Mouse (Mus musculus) hindbrain, embryonic 16.5 days (tissue): ENCODE results near the gene Gga1. TPM values are rescaled to one million over a fixed set of nuclear protein-coding genes. Genes with fewer than 3 reads are reported as not detected.

Experiments
- ATAC-seq: fragments of 200-750 bp; cut with Nextera tagmentation; 2 replicates; pipeline ENCODE4 v1.8.0; 2017; ENCODE audit warnings: moderate TSS enrichment, moderate library complexity
- H3K27ac ChIP-seq: fragments of 300-500 bp; sonication (generic); 2 replicates; pipeline ENCODE4 v1.5.1; 2014; ENCODE audit warnings: low read depth, mild to moderate bottlenecking, control low read depth, low read length, moderate library complexity
- H3K27me3 ChIP-seq: fragments of 300-500 bp; sonication (generic); replicated peaks from 2 replicates; pipeline ENCODE4 v1.6.1; 2014; ENCODE audit warnings: low read length; ENCODE audit not compliant: control insufficient read depth, insufficient read depth
- H3K36me3 ChIP-seq: fragments of 300-500 bp; sonication (generic); 2 replicates; pipeline ENCODE4 v1.6.1; 2014; ENCODE audit warnings: mild to moderate bottlenecking, low read length, moderate library complexity, mixed read lengths; ENCODE audit not compliant: control insufficient read depth, insufficient read depth
- H3K4me1 ChIP-seq: fragments of 300-500 bp; sonication (generic); 2 replicates; pipeline ENCODE4 v1.6.1; 2014; ENCODE audit warnings: low read depth, low read length; ENCODE audit not compliant: control insufficient read depth, insufficient read depth
- H3K4me2 ChIP-seq: fragments of 300-500 bp; sonication (generic); 2 replicates; pipeline ENCODE4 v1.6.1; 2014; ENCODE audit warnings: mild to moderate bottlenecking, low read length, control low read depth, moderate library complexity
- H3K4me3 ChIP-seq: fragments of 300-500 bp; sonication (generic); 2 replicates; pipeline ENCODE4 v1.5.1; 2014; ENCODE audit warnings: mild to moderate bottlenecking, low read length, control low read depth, moderate library complexity
- H3K9ac ChIP-seq: fragments of 300-500 bp; sonication (generic); 2 replicates; pipeline ENCODE4 v1.6.1; 2014; ENCODE audit warnings: low read depth, mild to moderate bottlenecking, control low read depth, low read length, moderate library complexity
- H3K9me3 ChIP-seq: fragments of 300-500 bp; sonication (generic); 2 replicates; pipeline ENCODE4 v1.6.1; 2014; ENCODE audit warnings: mild to moderate bottlenecking, low read length, moderate library complexity; ENCODE audit not compliant: control insufficient read depth
- WGBS: fragments of 180-500 bp; shearing (Covaris S2); extraction: QIAGEN DNeasy Blood & Tissue Kit; methylation state at CpG from one replicate; pipeline ENCODE4 v1.1.7; 2014; 5-methylcytosine and 5-hydroxymethylcytosine counted together
- polyA plus RNA-seq: library from polyadenylated mRNA; unstranded; fragments of >200 nt; fragmentation: Nextera tagmentation; extraction: Ambion mirVana; gene quantifications from 2 replicates; pipeline ENCODE4 v1.2.1, GENCODE M21; 2015

Gene Gga1
- polyA plus RNA-seq, 1 experiment from 2014 or later = 46.1 TPM

GRCm38 (mm10) chr15:78851505-78852153, 25.4 kb upstream of the Gga1 start:
- 17% methylated on average over 13 of the region's 13 CpGs for WGBS
- Histone ChIP-seq H3K36me3 (no peaks in the 10 kb centered on the region), H3K4me1 (peaks cover 2% of the 10 kb centered on the region; the same call in 1 of the 2 replicates), H3K9me3 (no peaks in the 10 kb centered on the region), H3K4me3 (no peak overlapping the region), H3K9ac (peak overlapping the region; percentile 24; the same call in 1 of the 2 replicates), H3K27me3 (no peaks in the 10 kb centered on the region; the same call in 1 of the 2 replicates), H3K4me2 (peak overlapping the region; percentile 38), H3K27ac (no peak overlapping the region)
- peak; percentile 87 for ATAC-seq

- 81% methylated on average over 8 of the region's 8 CpGs for WGBS
- Histone ChIP-seq H3K27me3 (no peaks in the 10 kb centered on the region; the same call in 1 of the 2 replicates), H3K9me3 (no peaks in the 10 kb centered on the region), H3K27ac (no peak within 1 kb of the TSS), H3K4me3 (no peak within 1 kb of the TSS), H3K4me1 (peaks cover 2% of the 10 kb centered on the region; the same call in 1 of the 2 replicates), H3K4me2 (no peak within 1 kb of the TSS), H3K36me3 (no peaks in the 10 kb centered on the region), H3K9ac (no peak within 1 kb of the TSS)
- no peak for ATAC-seq
These were observed 21.6 kb upstream of the Gga1 start, which contains the start of gene Lgals2 for GRCm38 (mm10) chr15:78855303-78855965. Gene Lgals2 (minus strand): TSS chr15:78855529.

DNA sequence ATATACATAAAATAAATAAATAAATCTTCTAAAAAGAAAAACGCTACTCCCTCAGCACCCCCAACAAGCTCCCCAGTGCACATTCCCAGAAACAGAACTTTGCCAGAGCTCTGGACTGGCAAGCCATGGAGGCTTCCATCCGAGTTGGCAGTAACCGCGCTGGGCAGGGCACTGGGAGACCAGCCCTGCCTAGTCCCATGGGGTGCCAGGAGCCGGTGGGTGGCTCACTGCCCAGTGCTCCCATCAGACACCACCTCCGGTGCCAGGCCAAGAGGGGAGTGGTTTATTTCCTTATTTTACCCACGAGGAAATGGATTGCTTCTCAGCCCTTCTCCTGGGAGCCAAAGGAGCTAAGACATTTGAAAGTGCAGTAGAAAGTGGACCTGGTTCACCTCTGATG, 20.0 kb upstream of the Gga1 start:
- H3K27ac ChIP-seq = no peak overlapping the region
- no peak for ATAC-seq
- H3K4me2 ChIP-seq = no peak overlapping the region
- no peak overlapping the region for H3K9ac ChIP-seq
- WGBS = 77% methylated on average over 7 of the region's 7 CpGs
- no peaks in the 10 kb centered on the region for H3K36me3 ChIP-seq
- H3K4me3 ChIP-seq = no peak overlapping the region
- no peaks in the 10 kb centered on the region for H3K9me3 ChIP-seq
- H3K27me3 ChIP-seq = no peaks in the 10 kb centered on the region; the same call in 1 of the 2 replicates
- no peaks in the 10 kb centered on the region; the same call in 1 of the 2 replicates for H3K4me1 ChIP-seq

- 62% methylated on average over 4 of the region's 4 CpGs for WGBS
These were observed 17.7 kb upstream of the Gga1 start for GRCm38 (mm10) chr15:78859311-78859710.

DNA sequence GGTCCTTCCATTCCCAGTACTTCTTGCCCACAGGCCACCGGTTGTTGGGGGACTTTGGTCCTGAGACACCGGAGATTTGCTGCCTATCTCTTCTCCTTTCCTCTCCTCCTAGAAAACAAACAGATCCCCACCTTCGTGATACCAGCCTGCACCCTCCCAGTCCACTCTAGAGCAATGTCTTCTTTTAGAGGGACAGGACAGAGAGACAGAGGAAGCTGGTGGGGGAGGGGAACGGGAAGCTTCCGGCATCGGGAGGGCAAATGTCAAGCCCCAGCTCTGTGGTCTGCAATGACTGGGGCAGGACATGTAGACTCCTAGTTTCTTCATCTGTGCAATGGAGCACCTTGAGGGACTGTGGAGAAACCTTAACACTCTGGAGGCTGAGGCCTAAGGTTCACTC, 17.3 kb upstream of the Gga1 start:
- H3K27me3 ChIP-seq = no peaks in the 10 kb centered on the region; the same call in 1 of the 2 replicates
- WGBS = 84% methylated on average over 6 of the region's 6 CpGs
- no peak overlapping the region for H3K4me3 ChIP-seq
- no peaks in the 10 kb centered on the region; the same call in 1 of the 2 replicates for H3K4me1 ChIP-seq
- no peaks in the 10 kb centered on the region for H3K36me3 ChIP-seq
- no peak overlapping the region for H3K4me2 ChIP-seq
- no peak overlapping the region for H3K27ac ChIP-seq
- H3K9me3 ChIP-seq = no peaks in the 10 kb centered on the region
- no peak overlapping the region for H3K9ac ChIP-seq
- no peak for ATAC-seq

More at GRCm38 (mm10) chr15:78859311-78859710, 17.7 kb upstream of the Gga1 start:
- no peaks in the 10 kb centered on the region for H3K9me3 ChIP-seq
- no peak overlapping the region for H3K27ac ChIP-seq
- no peak overlapping the region for H3K4me3 ChIP-seq
- ATAC-seq = no peak
- H3K27me3 ChIP-seq = no peaks in the 10 kb centered on the region; the same call in 1 of the 2 replicates
- H3K36me3 ChIP-seq = no peaks in the 10 kb centered on the region
- H3K4me2 ChIP-seq = no peak overlapping the region
- no peaks in the 10 kb centered on the region; the same call in 1 of the 2 replicates for H3K4me1 ChIP-seq
- H3K9ac ChIP-seq = no peak overlapping the region

- 88% methylated on average over 5 of the region's 5 CpGs for WGBS
These were observed 14.7 kb upstream of the Gga1 start for GRCm38 (mm10) chr15:78862280-78862679.

DNA sequence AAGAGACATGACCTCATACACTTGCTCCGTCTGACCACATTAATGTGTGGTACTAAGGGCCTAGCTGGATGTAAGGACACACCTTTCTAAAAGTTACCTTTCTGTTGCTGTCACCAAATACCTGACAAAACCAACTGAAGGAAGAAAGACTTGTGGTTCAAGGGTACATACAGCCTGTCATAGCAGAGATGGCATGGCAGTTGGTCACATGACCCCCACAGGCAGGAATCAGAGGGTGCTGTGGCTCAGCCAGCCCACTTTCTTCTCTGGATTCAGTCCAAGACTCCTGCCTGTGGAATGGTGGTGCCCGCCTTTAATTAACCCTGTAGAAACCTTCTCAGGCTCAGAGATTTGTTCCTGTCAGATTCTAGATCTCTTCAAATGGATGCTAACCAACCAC, 13.8 kb upstream of the Gga1 start:
- Histone ChIP-seq H3K36me3 (no peaks in the 10 kb centered on the region), H3K9ac (no peak overlapping the region), H3K4me3 (no peak overlapping the region), H3K27me3 (no peaks in the 10 kb centered on the region), H3K4me1 (no peaks in the 10 kb centered on the region), H3K9me3 (no peaks in the 10 kb centered on the region), H3K27ac (no peak overlapping the region), H3K4me2 (no peak overlapping the region)
- 67% methylated on average over 2 of the region's 2 CpGs for WGBS
- ATAC-seq = no peak

More at GRCm38 (mm10) chr15:78862280-78862679, 14.7 kb upstream of the Gga1 start:
- Histone ChIP-seq H3K27me3 (no peaks in the 10 kb centered on the region), H3K4me3 (no peak overlapping the region), H3K9me3 (no peaks in the 10 kb centered on the region), H3K4me1 (no peaks in the 10 kb centered on the region), H3K4me2 (no peak overlapping the region), H3K36me3 (no peaks in the 10 kb centered on the region), H3K9ac (no peak overlapping the region), H3K27ac (no peak overlapping the region)
- no peak for ATAC-seq

- H3K27ac ChIP-seq = no peak overlapping the region
- H3K27me3 ChIP-seq = no peaks in the 10 kb centered on the region
- no peak for ATAC-seq
- H3K36me3 ChIP-seq = no peaks in the 10 kb centered on the region
- 47% methylated on average over 13 of the region's 13 CpGs for WGBS
- no peak overlapping the region for H3K4me3 ChIP-seq
- H3K4me2 ChIP-seq = no peak overlapping the region
- no peaks in the 10 kb centered on the region for H3K9me3 ChIP-seq
- H3K4me1 ChIP-seq = peaks cover 3% of the 10 kb centered on the region; the same call in 1 of the 2 replicates
- no peak overlapping the region for H3K9ac ChIP-seq
These were observed 13.1 kb upstream of the Gga1 start for GRCm38 (mm10) chr15:78863852-78864253.

- peak; percentile 86 for ATAC-seq
- no peaks in the 10 kb centered on the region for H3K36me3 ChIP-seq
- no peak overlapping the region; the same call in 1 of the 2 replicates for H3K4me2 ChIP-seq
- H3K9me3 ChIP-seq = no peaks in the 10 kb centered on the region
- no peaks in the 10 kb centered on the region for H3K27me3 ChIP-seq
- 26% methylated on average over 9 of the region's 9 CpGs for WGBS
- peaks cover 5% of the 10 kb centered on the region; the same call in 1 of the 2 replicates for H3K4me1 ChIP-seq
- H3K4me3 ChIP-seq = no peak overlapping the region
- 0 out of 2 replicates have a peak overlapping the region, but pooled peaks have one; percentile 4 for H3K9ac ChIP-seq
- H3K27ac ChIP-seq = peak overlapping the region; percentile 72
These were observed 8.6 kb upstream of the Gga1 start for GRCm38 (mm10) chr15:78868398-78868797.
